Mouse (Mus musculus) fibroblast of lung, adult 2 months (primary cell): ENCODE data around the gene Ibtk.
A peak's percentile ranks its signal among the peaks of the same experiment; 100 is the strongest.

Source experiments
- DNase-seq: peaks from one replicate; pipeline ENCODE4 v3.0.0-alpha.2; 2011; ENCODE audit warnings: low read depth

The Ibtk gene

DNA sequence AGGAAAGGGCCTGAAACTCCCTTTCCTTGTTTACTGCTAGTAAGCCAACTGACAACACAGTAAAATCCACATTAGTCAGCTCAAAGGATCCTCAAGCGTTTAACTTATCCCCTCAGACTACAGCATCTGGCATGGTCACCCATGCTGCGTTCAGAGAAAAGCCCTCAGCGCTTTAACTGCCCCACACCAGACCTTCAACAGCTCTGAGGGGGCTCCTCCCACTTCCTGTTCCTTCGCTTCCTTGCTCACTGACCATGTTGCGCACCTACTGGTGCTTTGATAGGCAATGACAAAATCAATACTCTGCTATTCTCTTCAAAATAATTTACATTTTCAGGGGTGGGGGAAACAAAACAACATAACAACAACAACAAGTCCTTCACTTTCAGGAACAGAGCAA lies 47.2 kb downstream of the Ibtk start:
- no peak for DNase-seq

DNA sequence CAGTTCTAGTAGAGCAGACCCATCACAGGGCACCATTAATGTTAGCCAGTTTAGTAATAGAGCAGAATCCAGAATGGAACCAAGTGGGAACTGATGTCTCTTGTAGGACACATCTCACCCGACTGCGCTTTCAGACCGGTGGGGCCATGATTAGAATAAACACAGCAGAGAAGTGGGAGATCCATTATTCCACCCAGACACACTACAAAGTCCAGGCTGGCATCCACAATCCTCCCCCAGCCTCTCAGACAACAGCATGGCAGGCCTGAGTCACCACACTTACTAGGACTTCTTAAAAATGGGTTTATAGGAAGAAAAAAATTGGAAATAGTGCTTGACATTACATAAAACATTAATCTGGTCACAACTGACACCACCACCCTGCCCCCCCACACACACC lies 53.5 kb downstream of the Ibtk start:
- no peak for DNase-seq

DNA sequence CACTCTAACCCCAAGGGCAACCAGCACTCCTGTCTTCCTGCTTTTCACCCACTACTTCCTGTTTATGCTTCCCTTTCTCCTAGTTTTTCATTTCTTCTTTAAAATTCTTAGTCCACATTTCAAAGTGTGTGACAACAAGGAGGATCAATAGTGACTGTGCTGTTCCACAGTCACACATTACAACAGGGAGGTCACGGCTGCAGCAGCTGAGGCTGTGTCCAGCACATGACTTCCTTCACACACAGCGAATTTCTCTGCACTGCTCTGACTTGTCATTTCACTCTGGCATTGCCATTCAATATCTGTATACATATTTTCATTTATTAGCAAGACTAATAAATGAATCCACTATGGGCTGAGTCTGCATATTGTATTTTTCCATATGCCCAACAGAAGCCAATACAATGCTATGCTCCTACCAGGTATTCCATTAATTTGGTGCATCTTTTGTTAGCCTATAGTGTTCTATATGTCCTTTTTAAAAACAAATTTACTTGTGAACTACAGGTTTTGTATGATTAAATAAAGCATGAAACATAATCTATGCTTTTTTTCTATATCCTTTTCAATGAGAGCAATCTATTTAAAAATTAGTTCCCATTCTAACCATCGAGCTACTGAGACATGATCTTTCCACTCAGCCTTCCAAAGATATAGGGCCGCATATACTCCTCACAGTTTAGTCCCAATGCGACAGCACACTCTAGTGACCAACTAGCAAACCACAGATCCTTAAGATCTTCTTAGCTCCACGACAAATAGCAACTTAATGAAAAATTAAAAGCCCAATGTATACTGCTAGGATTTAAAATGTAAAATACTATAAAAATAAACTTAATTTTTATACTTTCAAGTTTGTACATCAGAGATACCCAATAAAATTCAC lies 55.7 kb downstream of the Ibtk start:
- peak; percentile 13 for DNase-seq

DNA sequence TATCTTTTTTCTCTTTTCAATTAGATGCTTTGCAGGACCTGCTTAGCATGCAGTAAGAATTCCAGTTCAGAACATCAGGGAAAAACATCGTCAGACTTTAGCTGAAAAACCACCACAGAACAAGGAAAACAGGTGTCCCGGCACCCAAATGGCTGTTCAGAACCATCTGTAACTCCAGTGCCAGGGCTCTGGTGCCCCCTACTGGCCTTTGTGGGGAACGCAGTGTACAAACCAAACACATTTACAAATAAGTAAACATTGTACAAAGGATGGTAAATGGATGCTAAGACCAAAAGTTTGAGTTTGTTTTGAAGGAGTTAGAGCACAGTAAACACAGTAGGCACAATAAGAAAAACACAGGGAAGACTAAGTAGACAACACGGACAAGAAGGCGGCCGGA lies 64.1 kb downstream of the Ibtk start:
- no peak for DNase-seq

DNA sequence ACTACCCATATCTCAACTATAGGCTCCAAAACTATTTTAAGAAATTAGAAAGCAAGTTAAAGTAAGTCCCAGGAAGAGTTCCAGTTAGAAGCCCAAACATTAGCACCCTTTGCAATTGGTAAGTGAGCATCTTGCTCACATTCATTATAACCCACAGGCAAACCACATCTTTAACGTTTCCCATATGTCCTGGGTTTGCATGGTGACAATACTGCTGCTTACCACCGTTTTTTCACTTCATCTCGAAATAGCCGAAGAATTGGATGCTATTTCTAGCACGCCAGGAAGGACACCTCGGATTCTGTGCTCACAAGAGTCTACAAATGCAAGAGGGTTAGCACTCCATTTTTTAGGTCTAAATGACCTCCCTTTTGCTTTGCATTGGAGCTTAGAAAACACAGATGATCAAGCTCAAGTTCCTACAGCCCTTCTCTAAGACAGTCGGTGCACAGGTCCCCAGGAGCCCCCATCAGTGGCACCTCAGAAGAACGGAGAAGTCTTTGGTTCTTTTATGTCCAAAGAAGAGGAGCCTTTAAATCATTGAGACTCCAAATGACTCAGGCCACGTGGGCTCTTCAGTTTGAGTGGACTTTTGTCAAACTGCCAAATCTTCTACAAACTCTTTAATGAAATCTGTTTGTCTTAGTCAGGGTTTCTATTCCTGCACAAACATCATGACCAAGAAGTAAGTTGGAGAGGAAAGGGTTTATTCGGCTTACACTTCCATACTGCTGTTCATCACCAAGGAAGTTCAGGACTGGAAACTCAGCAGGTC lies 73.8 kb downstream of the Ibtk start:
- DNase-seq: no peak

DNA sequence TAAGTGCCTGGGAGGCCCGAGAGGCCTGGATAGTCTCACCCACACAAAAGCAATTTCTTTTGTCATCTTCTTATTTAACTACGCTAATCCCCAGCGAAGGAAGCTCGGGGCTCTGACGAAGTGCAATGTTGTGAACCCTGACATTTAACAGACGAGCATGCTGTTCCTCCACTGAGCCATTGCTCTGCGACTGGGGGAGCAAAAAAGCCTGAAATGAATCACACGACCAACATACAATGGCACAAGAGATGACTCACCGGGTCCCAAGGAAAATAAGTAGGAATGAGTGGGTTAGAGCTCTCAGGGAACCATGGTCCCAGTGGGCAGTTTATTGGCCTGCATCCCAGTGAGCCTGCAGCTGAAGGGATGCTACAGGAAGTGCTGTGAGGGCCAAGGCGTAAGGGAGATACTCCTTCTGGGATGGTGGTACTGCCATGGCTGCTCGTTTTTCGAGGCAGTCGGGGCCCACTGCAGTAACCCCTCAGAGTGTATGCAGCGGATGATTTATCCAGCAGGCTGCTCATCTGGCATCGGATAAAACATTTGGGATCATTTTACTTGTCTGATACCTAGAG lies 75.1 kb downstream of the Ibtk start:
- peak; percentile 28 for DNase-seq

DNA sequence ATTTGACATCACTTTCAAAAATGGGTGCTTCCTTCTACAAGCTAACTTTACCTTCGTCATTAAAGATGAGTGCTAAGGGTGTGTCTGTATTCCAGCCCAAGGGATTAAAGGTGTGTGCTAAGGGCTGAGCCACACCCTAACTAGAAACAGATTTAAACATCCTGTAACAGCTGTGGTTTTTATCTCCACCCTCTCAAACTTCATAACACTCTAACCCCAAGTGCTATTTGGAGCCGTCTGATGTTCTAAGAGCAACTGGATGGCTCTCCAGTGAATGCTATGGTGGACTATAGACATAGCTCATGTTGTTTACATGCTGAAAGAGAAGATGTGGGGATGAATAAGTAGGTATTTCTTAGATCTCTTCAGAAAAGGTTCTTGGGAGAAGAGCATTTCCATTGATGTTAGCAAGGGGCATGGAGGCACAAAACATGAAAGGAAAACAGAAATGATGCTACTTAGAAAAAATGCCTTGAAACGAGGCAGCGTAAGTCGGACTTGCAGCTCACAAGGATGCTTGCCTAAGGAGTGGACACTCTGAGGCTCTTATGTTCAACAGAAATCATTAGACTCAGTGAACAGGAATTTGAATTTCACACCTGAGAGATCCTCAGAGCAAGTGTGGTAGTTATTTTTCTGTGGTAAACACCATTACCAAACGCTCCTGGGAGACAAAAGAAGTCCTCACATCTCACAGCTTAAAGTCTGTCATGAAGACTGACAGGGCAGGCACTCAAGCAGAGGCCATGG lies 77.4 kb downstream of the Ibtk start:
- DNase-seq: no peak

DNA sequence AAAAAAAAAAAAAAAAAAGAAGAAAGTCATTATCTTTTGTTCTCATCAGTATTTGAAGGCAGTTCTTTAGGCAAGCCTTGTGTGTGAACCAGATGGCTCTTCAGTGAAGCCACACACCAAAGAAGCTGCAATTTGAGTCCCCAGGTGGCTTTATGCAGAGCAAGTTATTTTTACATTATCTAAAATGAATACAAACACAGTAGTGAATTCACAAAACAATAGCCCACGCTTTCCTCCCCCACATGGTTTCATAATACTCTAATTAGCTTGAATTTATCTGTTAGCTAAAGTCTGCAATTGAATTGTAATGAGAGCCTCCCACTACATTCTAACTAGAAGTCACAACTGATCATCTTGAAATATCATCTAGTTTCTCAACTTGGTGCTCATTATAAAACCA lies 84.8 kb downstream of the Ibtk start:
- DNase-seq: no peak

DNA sequence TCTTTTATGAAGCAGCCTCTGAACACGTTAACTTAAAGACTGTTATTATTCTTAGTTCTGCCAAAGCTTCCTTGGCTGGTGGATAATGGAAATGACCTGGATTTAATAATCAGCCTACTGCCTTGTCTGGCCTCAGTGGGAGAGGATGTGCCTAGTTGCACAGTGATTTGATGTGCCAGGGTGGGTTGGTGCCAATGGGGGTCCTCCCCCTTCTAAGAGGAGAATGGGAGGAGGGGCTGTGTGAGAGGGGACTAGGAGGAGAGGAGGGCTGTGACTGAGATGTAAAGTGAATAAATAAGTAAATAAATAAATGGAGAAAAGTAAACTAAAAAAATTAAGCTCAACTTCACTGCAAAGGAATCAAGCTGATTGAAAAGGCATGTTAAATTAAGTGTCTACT lies 85.3 kb downstream of the Ibtk start:
- no peak for DNase-seq

DNA sequence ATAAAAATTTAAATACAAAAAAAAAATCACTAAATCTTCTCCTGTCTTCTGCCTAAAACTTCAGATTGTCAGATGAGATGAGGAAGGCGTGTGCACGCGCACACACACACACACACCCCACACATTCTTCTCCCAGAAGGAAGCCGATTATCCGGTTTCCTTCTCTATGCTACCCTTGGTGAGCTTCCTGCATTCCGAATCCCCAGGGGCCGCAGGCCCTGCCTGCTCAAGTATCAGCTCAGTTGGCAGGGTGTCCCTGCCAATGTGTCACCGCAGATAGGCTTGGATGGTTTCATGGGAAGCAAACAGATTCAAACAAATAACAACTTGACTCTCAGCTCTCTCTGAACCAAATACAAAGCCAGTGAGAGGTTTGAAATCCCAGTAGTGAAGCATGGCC lies 86.0 kb downstream of the Ibtk start:
- DNase-seq: no peak

DNA sequence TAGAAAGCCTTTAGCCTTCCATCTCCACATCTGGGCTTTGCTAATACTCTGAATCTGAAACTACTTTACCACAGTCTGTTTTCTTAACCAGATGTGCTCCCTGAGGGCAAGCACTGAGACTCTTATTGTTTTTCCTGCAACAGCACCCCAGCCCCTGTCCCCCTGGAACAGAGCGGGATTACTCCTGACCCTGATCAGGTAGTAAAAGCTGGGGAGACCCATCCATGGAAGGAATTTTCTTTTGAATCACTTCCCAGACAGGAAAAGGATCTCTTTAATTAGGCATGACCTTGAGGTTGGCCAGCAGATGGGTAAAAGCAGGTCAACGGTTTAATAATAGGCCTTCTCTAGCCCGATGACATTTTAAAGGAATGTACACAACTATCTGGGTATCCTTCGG lies 95.7 kb downstream of the Ibtk start:
- DNase-seq: no peak

DNA sequence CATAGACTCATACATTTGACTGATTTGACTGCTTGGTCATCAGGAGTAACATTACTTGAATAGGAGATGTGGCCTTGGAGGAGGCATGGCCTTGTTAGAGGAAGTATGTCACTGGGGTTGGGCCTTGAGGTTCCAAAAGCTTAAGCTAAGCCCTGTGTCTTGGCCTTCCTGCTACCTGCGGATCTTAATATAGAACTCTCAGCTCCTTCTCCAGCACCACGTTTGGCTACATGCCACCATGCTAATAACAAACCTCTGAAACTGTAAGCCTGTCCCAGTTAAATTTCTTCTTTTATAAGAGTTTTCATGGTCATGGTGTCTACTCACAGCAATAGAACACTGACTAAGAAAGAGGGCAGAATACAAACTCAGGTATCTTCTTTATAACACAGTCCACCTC lies 110.9 kb downstream of the Ibtk start:
- no peak for DNase-seq
